Mouse (Mus musculus) midbrain, embryonic 14.5 days (tissue): ENCODE results near the gene S100a3. TPM values are rescaled to one million over a fixed set of nuclear protein-coding genes. Genes with fewer than 3 reads are reported as not detected.
A peak's percentile ranks its signal among the peaks of the same experiment; 100 is the strongest.

Experiments
- ATAC-seq: fragments of 200-750 bp; cut with Nextera tagmentation; 2 replicates; pipeline ENCODE4 v1.8.0; 2017; ENCODE audit warnings: moderate number of reproducible peaks, moderate library complexity; ENCODE audit not compliant: low FRiP score, low TSS enrichment
- DNase-seq: peaks from one replicate; pipeline ENCODE4 v3.0.0-alpha.2; 2015
- H3K27ac ChIP-seq: fragments of 300-500 bp; sonication (generic); replicated peaks from 2 replicates; pipeline ENCODE4 v1.5.1; 2014; ENCODE audit warnings: mild to moderate bottlenecking, low read depth, low read length, moderate library complexity
- H3K27me3 ChIP-seq: fragments of 300-500 bp; sonication (generic); 2 replicates; pipeline ENCODE4 v1.6.1; 2014; ENCODE audit warnings: low read length, control low read depth, mixed read lengths; ENCODE audit not compliant: control insufficient read depth, insufficient read depth
- H3K36me3 ChIP-seq: fragments of 300-500 bp; sonication (generic); 2 replicates; pipeline ENCODE4 v1.6.1; 2014; ENCODE audit warnings: low read length, control low read depth; ENCODE audit not compliant: control insufficient read depth, insufficient read depth
- H3K4me1 ChIP-seq: fragments of 300-500 bp; sonication (generic); 2 replicates; pipeline ENCODE4 v1.6.1; 2014; ENCODE audit warnings: mild to moderate bottlenecking, antibody characterized with exemption, low read length, control low read depth; ENCODE audit not compliant: control insufficient read depth, insufficient read depth
- H3K4me2 ChIP-seq: fragments of 300-500 bp; sonication (generic); 2 replicates; pipeline ENCODE4 v1.6.1; 2014; ENCODE audit warnings: mild to moderate bottlenecking, low read length, moderate library complexity
- H3K4me3 ChIP-seq: fragments of 300-500 bp; sonication (generic); replicated peaks from 2 replicates; pipeline ENCODE4 v1.5.1; 2014; ENCODE audit warnings: low read depth, low read length
- H3K9ac ChIP-seq: fragments of 300-500 bp; sonication (generic); replicated peaks from 2 replicates; pipeline ENCODE4 v1.6.1; 2014; ENCODE audit warnings: mild to moderate bottlenecking, low read length, moderate library complexity
- H3K9me3 ChIP-seq: fragments of 300-500 bp; sonication (generic); 2 replicates; pipeline ENCODE4 v1.6.1; 2016; ENCODE audit warnings: low read length, control low read depth, mixed read lengths; ENCODE audit not compliant: control insufficient read depth
- WGBS: fragments of 180-500 bp; shearing (Covaris S2); extraction: QIAGEN DNeasy Blood & Tissue Kit; methylation state at CpG from one replicate; pipeline ENCODE4 v1.1.7; 2014; 5-methylcytosine and 5-hydroxymethylcytosine counted together
- polyA plus RNA-seq: library from polyadenylated mRNA; unstranded; fragments of >200 nt; fragmentation: Nextera tagmentation; extraction: Ambion mirVana; gene quantifications from 2 replicates; pipeline ENCODE4 v1.2.1, GENCODE M21; 2014

The S100a3 gene
- polyA plus RNA-seq, 1 experiment from 2014 or later = not detected

GRCm38 (mm10) chr3:90525421-90525820 lies 35.0 kb upstream of the S100a3 start:
- Histone ChIP-seq H3K4me1 (no peaks in the 10 kb centered on the region), H3K4me3 (no peak overlapping the region), H3K4me2 (no peak overlapping the region), H3K27me3 (no peaks in the 10 kb centered on the region), H3K36me3 (no peaks in the 10 kb centered on the region), H3K9ac (no peak overlapping the region), H3K27ac (no peak overlapping the region), H3K9me3 (no peaks in the 10 kb centered on the region)
- 71% methylated on average over 4 of the region's 4 CpGs for WGBS
- DNase-seq = peak; percentile 56
- no peak for ATAC-seq

DNA sequence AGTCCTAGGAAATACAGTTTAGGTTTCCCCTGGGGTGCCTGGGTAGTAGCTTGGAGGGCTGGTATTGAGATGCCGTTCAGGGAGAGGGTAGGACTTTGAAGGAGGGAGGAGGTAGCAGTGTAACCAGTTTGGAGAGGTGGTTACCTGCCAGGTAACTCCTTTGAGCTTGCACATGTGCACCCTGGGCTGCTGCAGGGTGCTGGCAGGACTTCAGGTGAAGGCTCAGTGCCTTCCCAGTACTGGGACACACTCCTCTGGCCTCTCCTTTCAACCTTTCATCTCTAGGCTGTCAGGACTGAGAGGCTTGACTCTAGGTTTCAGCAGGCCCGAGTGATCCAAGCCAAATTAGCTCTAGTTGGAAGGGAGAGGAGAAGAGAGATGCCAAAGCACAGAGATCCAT lies 34.3 kb upstream of the S100a3 start:
- H3K9ac ChIP-seq = no peak overlapping the region
- 75% methylated on average over 2 of the region's 2 CpGs for WGBS
- no peaks in the 10 kb centered on the region for H3K9me3 ChIP-seq
- no peak for ATAC-seq
- no peak overlapping the region for H3K4me3 ChIP-seq
- H3K4me1 ChIP-seq = no peaks in the 10 kb centered on the region
- DNase-seq = no peak
- no peaks in the 10 kb centered on the region for H3K27me3 ChIP-seq
- no peak overlapping the region for H3K27ac ChIP-seq
- H3K36me3 ChIP-seq = no peaks in the 10 kb centered on the region
- no peak overlapping the region for H3K4me2 ChIP-seq

DNA sequence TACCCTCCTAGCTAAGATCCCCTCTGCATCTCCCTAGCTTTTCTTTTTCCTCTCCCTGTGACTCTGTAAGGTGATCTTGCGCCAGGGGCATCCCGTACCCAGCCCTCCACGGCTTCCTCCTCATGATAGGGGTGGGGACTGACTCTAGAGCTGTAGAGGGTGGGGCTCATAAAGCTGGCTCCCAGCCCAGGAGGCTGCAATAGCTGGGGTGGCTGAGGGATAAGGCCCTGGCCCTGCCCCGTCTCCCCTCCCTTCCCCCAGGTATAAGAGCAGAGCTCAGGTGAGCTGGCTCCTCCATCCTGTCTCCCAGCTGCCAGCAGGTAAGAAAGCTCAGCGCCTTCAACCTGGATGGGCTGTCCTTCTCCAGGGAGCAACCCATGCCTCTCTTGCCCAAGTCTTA lies 33.8 kb upstream of the S100a3 start, which contains the start of gene S100a14:
S100a14 (plus strand) TSS at position 277 of the 400 bp plus-strand sequence.
- ATAC-seq (no peak), DNase-seq (no peak)
- Histone ChIP-seq H3K36me3 (no peaks in the 10 kb centered on the region), H3K4me1 (no peaks in the 10 kb centered on the region), H3K4me2 (no peak within 1 kb of the TSS), H3K27me3 (no peaks in the 10 kb centered on the region), H3K9ac (no peak within 1 kb of the TSS), H3K4me3 (no peak within 1 kb of the TSS), H3K9me3 (no peaks in the 10 kb centered on the region), H3K27ac (no peak within 1 kb of the TSS)
- 87% methylated on average over 5 of the region's 5 CpGs for WGBS

- H3K9me3 ChIP-seq = no peaks in the 10 kb centered on the region
- no peak overlapping the region for H3K4me3 ChIP-seq
- no peak overlapping the region for H3K9ac ChIP-seq
- no peaks in the 10 kb centered on the region for H3K4me1 ChIP-seq
- DNase-seq = no peak
- H3K36me3 ChIP-seq = no peaks in the 10 kb centered on the region
- no peak overlapping the region for H3K4me2 ChIP-seq
- no peaks in the 10 kb centered on the region for H3K27me3 ChIP-seq
- H3K27ac ChIP-seq = no peak overlapping the region
- 84% methylated on average over 7 of the region's 7 CpGs for WGBS
- no peak for ATAC-seq
These were observed 33.0 kb upstream of the S100a3 start for GRCm38 (mm10) chr3:90527291-90527873.

DNA sequence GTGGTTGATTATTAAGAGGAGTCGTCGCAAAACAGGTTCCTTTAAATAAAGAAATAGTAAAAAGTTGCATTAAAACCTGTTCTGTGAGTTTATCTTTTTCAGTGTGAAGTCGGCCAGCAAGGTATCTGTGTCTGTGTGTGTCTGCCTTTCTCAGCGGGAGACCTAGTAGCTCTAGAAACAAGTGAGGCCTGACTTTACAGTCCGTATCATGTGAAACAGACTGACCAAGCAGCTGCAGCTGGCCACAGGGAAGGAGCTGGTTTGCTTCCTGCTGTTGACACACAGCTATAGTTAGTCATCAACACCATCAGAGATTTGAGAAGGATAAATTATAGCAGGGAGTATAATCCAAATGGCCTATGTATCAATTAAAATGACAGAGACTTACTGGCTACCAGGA lies 28.7 kb upstream of the S100a3 start:
- Histone ChIP-seq H3K4me3 (no peak overlapping the region), H3K9ac (no peak overlapping the region), H3K27ac (no peak overlapping the region), H3K9me3 (no peaks in the 10 kb centered on the region), H3K4me1 (no peaks in the 10 kb centered on the region), H3K27me3 (no peaks in the 10 kb centered on the region), H3K36me3 (no peaks in the 10 kb centered on the region), H3K4me2 (no peak overlapping the region)
- DNase-seq (no peak), ATAC-seq (no peak)
- 78% methylated on average over 5 of the region's 5 CpGs for WGBS

DNA sequence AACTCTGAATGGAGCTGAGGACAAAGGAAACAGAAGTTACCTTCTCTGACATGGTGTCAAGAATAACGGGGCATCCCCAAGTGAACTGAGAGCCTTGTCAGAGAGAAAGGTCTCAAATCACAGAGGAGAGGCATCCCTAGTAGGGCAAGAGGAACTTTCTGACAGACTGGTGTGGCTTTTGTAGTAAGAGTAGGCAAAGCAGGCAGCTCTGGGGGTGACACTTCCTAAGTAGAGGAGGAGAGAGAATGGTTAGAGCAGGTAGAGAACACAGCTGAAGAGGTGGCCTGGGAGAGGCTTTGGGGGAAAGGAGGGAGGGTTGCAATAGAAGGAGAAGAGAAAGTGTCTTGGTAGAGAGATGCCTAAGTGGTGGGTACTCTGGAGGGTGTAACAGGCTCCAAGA lies 24.9 kb upstream of the S100a3 start:
- no peak overlapping the region for H3K4me2 ChIP-seq
- H3K9ac ChIP-seq = no peak overlapping the region
- H3K36me3 ChIP-seq = no peaks in the 10 kb centered on the region
- DNase-seq = no peak
- no peaks in the 10 kb centered on the region for H3K27me3 ChIP-seq
- no peak overlapping the region for H3K4me3 ChIP-seq
- ATAC-seq = no peak
- H3K4me1 ChIP-seq = no peaks in the 10 kb centered on the region
- no peaks in the 10 kb centered on the region for H3K9me3 ChIP-seq
- H3K27ac ChIP-seq = no peak overlapping the region
- 76% methylated on average over 1 of the region's 1 CpGs for WGBS

GRCm38 (mm10) chr3:90537141-90537904 lies 23.1 kb upstream of the S100a3 start, which contains the start of gene S100a16:
S100a16 (plus strand) TSS chr3:90537254.
- DNase-seq = no peak
- H3K36me3 ChIP-seq = no peaks in the 10 kb centered on the region
- no peak within 1 kb of the TSS for H3K9ac ChIP-seq
- 46% methylated on average over 10 of the region's 10 CpGs for WGBS
- no peak within 1 kb of the TSS for H3K4me3 ChIP-seq
- H3K4me1 ChIP-seq = peaks cover 6% of the 10 kb centered on the region; the same call in 1 of the 2 replicates
- no peak within 1 kb of the TSS for H3K4me2 ChIP-seq
- H3K27ac ChIP-seq = no peak within 1 kb of the TSS
- no peaks in the 10 kb centered on the region for H3K27me3 ChIP-seq
- no peak for ATAC-seq
- no peaks in the 10 kb centered on the region for H3K9me3 ChIP-seq

- Histone ChIP-seq H3K9me3 (no peaks in the 10 kb centered on the region), H3K36me3 (no peaks in the 10 kb centered on the region), H3K27ac (no peak overlapping the region), H3K9ac (no peak overlapping the region), H3K4me1 (peaks cover 6% of the 10 kb centered on the region; the same call in 1 of the 2 replicates), H3K27me3 (no peaks in the 10 kb centered on the region), H3K4me2 (no peak overlapping the region), H3K4me3 (no peak overlapping the region)
- 89% methylated on average over 5 of the region's 5 CpGs for WGBS
- DNase-seq (no peak), ATAC-seq (no peak)
These were observed 22.5 kb upstream of the S100a3 start for GRCm38 (mm10) chr3:90537905-90538296.

- peak; percentile 32 for DNase-seq
- Histone ChIP-seq H3K9ac (peak overlapping the region; percentile 23; the same call in 1 of the 2 replicates), H3K27ac (peak overlapping the region; percentile 26; the same call in 1 of the 2 replicates)
These were observed 19.5 kb upstream of the S100a3 start for GRCm38 (mm10) chr3:90540904-90541303.

More at GRCm38 (mm10) chr3:90540904-90541303, 19.5 kb upstream of the S100a3 start:
- Histone ChIP-seq H3K36me3 (no peaks in the 10 kb centered on the region), H3K4me3 (no peak overlapping the region), H3K9me3 (no peaks in the 10 kb centered on the region), H3K4me2 (0 out of 2 replicates have a peak overlapping the region, but pooled peaks have one; percentile 17), H3K4me1 (peaks cover 6% of the 10 kb centered on the region; the same call in 1 of the 2 replicates), H3K27me3 (no peaks in the 10 kb centered on the region)
- peak; percentile 69; the same call in 1 of the 2 replicates for ATAC-seq
- 13% methylated on average over 4 of the region's 4 CpGs for WGBS
